Mouse (Mus musculus): ENCODE results near the gene Jam3. TPM values are rescaled to one million over a fixed set of nuclear protein-coding genes. Genes with fewer than 3 reads are reported as not detected.

Jam3 gene
- polyA plus RNA-seq, 1 experiment from 2014 or later: 78.3 TPM

DNA sequence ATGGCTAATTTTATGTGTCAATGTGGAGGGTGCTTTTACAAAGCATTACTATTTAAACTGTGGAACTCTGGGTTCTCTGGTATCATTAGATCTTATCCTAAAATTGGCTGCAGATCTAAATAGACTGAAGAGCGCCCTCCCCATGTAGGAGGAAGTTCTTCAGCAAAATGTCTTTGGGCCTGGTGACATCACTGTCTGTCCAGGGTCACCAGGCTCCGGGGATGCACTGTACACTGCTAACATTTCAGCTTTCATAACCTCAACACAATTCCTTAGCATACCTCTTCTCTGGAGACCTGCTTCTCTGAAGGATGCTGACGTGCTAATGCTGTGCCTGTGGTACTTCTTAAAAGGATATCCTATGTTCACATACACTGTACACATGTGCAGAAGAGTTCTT lies 43.5 kb downstream of the Jam3 start:
- ATAC-seq (ENCODE audit: low FRiP score, low TSS enrichment): no peak
- Histone ChIP-seq H3K4me1 (ENCODE audit: control insufficient read depth, insufficient read depth, low read length) (0 out of 2 replicates have a peak, but pooled peaks cover 2% of the 10 kb centered on the region), H3K27me3 (ENCODE audit: control insufficient read depth, insufficient read depth, low read length) (no peaks in the 10 kb centered on the region), H3K27ac (ENCODE audit: low read depth, low read length) (no peak overlapping the region), H3K4me2 (replicated peaks; ENCODE audit: low read depth, low read length) (no peak overlapping the region), H3K4me3 (ENCODE audit: low read length) (no peak overlapping the region), H3K9me3 (ENCODE audit: control insufficient read depth, low read length) (no peaks in the 10 kb centered on the region), H3K36me3 (ENCODE audit: control insufficient read depth, insufficient read depth, low read length) (no peaks in the 10 kb centered on the region), H3K9ac (ENCODE audit: low read depth, low read length) (no peak overlapping the region)
- WGBS: 83% methylated on average over 3 of the region's 3 CpGs

- WGBS: 68% methylated on average over 5 of the region's 5 CpGs
- Histone ChIP-seq H3K9me3 (ENCODE audit: control insufficient read depth, low read length) (no peaks in the 10 kb centered on the region), H3K9ac (ENCODE audit: low read depth, low read length) (no peak overlapping the region), H3K4me1 (ENCODE audit: control insufficient read depth, insufficient read depth, low read length) (0 out of 2 replicates have a peak, but pooled peaks cover 2% of the 10 kb centered on the region), H3K36me3 (ENCODE audit: control insufficient read depth, insufficient read depth, low read length) (no peaks in the 10 kb centered on the region; the same call in 1 of the 2 replicates), H3K27me3 (ENCODE audit: control insufficient read depth, insufficient read depth, low read length) (no peaks in the 10 kb centered on the region), H3K4me2 (replicated peaks; ENCODE audit: low read depth, low read length) (no peak overlapping the region), H3K27ac (ENCODE audit: low read depth, low read length) (no peak overlapping the region), H3K4me3 (ENCODE audit: low read length) (no peak overlapping the region)
- ATAC-seq (ENCODE audit: low FRiP score, low TSS enrichment): no peak
Observed at GRCm38 (mm10) chr9:27110681-27111080, 44.5 kb downstream of the Jam3 start.

- ATAC-seq (ENCODE audit: low FRiP score, low TSS enrichment): no peak
- H3K9ac ChIP-seq (ENCODE audit: low read depth, low read length): no peak overlapping the region
- no peak overlapping the region for H3K4me3 ChIP-seq (ENCODE audit: low read length)
- no peaks in the 10 kb centered on the region for H3K9me3 ChIP-seq (ENCODE audit: control insufficient read depth, low read length)
- peak overlapping the region; percentile 10; the same call in 1 of the 2 replicates for H3K27ac ChIP-seq (ENCODE audit: low read depth, low read length)
- no peaks in the 10 kb centered on the region for H3K27me3 ChIP-seq (ENCODE audit: control insufficient read depth, insufficient read depth, low read length)
- 0 out of 2 replicates have a peak, but pooled peaks cover 2% of the 10 kb centered on the region for H3K4me1 ChIP-seq (ENCODE audit: control insufficient read depth, insufficient read depth, low read length)
- WGBS: 74% methylated on average over 22 of the region's 22 CpGs
- H3K4me2 ChIP-seq (replicated peaks; ENCODE audit: low read depth, low read length): no peak overlapping the region
- peaks cover 2% of the 10 kb centered on the region; the same call in 1 of the 2 replicates for H3K36me3 ChIP-seq (ENCODE audit: control insufficient read depth, insufficient read depth, low read length)
Observed at GRCm38 (mm10) chr9:27109533-27110514, 45.4 kb downstream of the Jam3 start.

DNA sequence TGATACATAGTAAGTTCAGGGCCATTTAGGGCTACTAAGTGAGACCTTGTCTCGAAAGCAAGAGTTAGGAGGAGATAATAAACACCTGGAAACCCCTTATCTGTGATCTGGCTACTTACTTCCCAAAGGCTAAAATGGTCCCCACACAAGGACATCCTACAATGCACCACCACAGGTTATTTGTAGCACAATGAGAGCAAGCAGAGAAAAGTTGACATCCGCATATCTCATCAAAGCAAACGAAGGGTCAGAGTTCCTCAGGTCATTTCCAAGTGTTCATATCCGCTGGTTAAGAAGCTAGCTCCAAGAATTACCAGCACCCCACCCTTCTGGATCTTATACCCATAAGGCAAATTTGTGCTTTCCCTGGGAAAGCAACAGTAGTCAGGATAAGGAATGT lies 46.8 kb downstream of the Jam3 start:
- Histone ChIP-seq H3K4me3 (ENCODE audit: low read length) (no peak overlapping the region), H3K9me3 (ENCODE audit: control insufficient read depth, low read length) (no peaks in the 10 kb centered on the region), H3K4me1 (ENCODE audit: control insufficient read depth, insufficient read depth, low read length) (0 out of 2 replicates have a peak, but pooled peaks cover 2% of the 10 kb centered on the region), H3K36me3 (ENCODE audit: control insufficient read depth, insufficient read depth, low read length) (peaks cover 14% of the 10 kb centered on the region; the same call in 1 of the 2 replicates), H3K27me3 (ENCODE audit: control insufficient read depth, insufficient read depth, low read length) (no peaks in the 10 kb centered on the region), H3K27ac (ENCODE audit: low read depth, low read length) (no peak overlapping the region), H3K9ac (ENCODE audit: low read depth, low read length) (no peak overlapping the region), H3K4me2 (replicated peaks; ENCODE audit: low read depth, low read length) (no peak overlapping the region)
- WGBS: 78% methylated on average over 4 of the region's 4 CpGs
- no peak for ATAC-seq (ENCODE audit: low FRiP score, low TSS enrichment)

DNA sequence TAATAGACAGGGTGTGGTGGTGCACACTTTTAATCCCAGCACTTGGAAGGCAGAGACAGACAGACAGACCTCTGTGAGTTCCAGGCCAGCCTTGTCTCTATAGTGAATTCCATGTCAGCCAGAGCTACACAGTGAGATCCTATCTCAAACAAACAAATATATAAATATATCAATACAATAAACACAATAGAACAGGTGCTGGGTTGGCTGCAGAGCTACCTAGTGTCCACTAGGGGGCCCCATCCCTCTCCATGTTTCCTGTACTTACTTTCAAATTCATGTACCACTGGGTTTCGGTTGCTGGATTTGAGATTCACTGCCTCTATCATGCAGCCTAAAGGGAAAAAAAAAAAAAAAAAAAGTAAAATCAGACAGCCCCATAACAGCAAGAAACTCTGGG lies 49.1 kb downstream of the Jam3 start:
- 60% methylated on average over 1 of the region's 1 CpGs for WGBS
- H3K27ac ChIP-seq (ENCODE audit: low read depth, low read length): no peak overlapping the region
- no peak overlapping the region for H3K4me3 ChIP-seq (ENCODE audit: low read length)
- H3K27me3 ChIP-seq (ENCODE audit: control insufficient read depth, insufficient read depth, low read length): no peaks in the 10 kb centered on the region
- H3K36me3 ChIP-seq (ENCODE audit: control insufficient read depth, insufficient read depth, low read length): peaks cover 35% of the 10 kb centered on the region
- H3K4me1 ChIP-seq (ENCODE audit: control insufficient read depth, insufficient read depth, low read length): 0 out of 2 replicates have a peak, but pooled peaks cover 2% of the 10 kb centered on the region
- H3K4me2 ChIP-seq (replicated peaks; ENCODE audit: low read depth, low read length): no peak overlapping the region
- H3K9ac ChIP-seq (ENCODE audit: low read depth, low read length): no peak overlapping the region
- no peaks in the 10 kb centered on the region for H3K9me3 ChIP-seq (ENCODE audit: control insufficient read depth, low read length)
- no peak for ATAC-seq (ENCODE audit: low FRiP score, low TSS enrichment)

DNA sequence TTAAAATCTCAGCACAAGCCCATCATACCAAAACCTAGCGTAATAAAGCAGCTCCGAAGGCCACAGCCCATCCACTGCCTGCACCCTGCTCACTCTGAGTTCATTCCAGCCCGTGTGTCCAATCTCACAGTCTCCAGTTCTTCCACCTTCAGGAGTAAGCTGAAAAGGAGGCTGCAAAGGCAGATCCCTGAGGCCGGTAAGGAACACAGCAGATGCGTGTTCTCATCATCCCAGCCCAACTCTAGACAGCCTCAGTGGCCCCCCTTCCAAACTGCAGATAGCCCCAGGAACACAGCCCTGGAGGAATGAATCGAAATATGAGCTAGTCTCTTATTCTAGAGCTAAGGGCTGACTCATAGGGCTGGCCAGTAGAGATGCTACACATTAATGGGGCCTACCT lies 53.8 kb downstream of the Jam3 start:
- H3K4me3 ChIP-seq (ENCODE audit: low read length): no peak overlapping the region
- no peaks in the 10 kb centered on the region for H3K4me1 ChIP-seq (ENCODE audit: control insufficient read depth, insufficient read depth, low read length)
- no peak overlapping the region for H3K4me2 ChIP-seq (replicated peaks; ENCODE audit: low read depth, low read length)
- peaks cover 72% of the 10 kb centered on the region for H3K36me3 ChIP-seq (ENCODE audit: control insufficient read depth, insufficient read depth, low read length)
- H3K27ac ChIP-seq (ENCODE audit: low read depth, low read length): no peak overlapping the region
- H3K27me3 ChIP-seq (ENCODE audit: control insufficient read depth, insufficient read depth, low read length): no peaks in the 10 kb centered on the region
- 90% methylated on average over 6 of the region's 6 CpGs for WGBS
- H3K9ac ChIP-seq (ENCODE audit: low read depth, low read length): no peak overlapping the region
- no peak for ATAC-seq (ENCODE audit: low FRiP score, low TSS enrichment)
- H3K9me3 ChIP-seq (ENCODE audit: control insufficient read depth, low read length): no peaks in the 10 kb centered on the region

GRCm38 (mm10) chr9:27099474-27099873 lies 55.7 kb downstream of the Jam3 start:
- Histone ChIP-seq H3K27ac (ENCODE audit: low read depth, low read length) (no peak overlapping the region), H3K9me3 (ENCODE audit: control insufficient read depth, low read length) (no peaks in the 10 kb centered on the region), H3K4me3 (ENCODE audit: low read length) (no peak overlapping the region), H3K4me1 (ENCODE audit: control insufficient read depth, insufficient read depth, low read length) (no peaks in the 10 kb centered on the region), H3K9ac (ENCODE audit: low read depth, low read length) (no peak overlapping the region), H3K27me3 (ENCODE audit: control insufficient read depth, insufficient read depth, low read length) (no peaks in the 10 kb centered on the region), H3K36me3 (ENCODE audit: control insufficient read depth, insufficient read depth, low read length) (peaks cover 82% of the 10 kb centered on the region), H3K4me2 (replicated peaks; ENCODE audit: low read depth, low read length) (no peak overlapping the region)
- no peak for ATAC-seq (ENCODE audit: low FRiP score, low TSS enrichment)
- 84% methylated on average over 4 of the region's 4 CpGs for WGBS

- H3K9me3 ChIP-seq (ENCODE audit: control insufficient read depth, low read length): no peaks in the 10 kb centered on the region
- H3K9ac ChIP-seq (ENCODE audit: low read depth, low read length): no peak overlapping the region
- peaks cover 81% of the 10 kb centered on the region for H3K36me3 ChIP-seq (ENCODE audit: control insufficient read depth, insufficient read depth, low read length)
- no peak overlapping the region for H3K27ac ChIP-seq (ENCODE audit: low read depth, low read length)
- H3K4me1 ChIP-seq (ENCODE audit: control insufficient read depth, insufficient read depth, low read length): no peaks in the 10 kb centered on the region
- no peak overlapping the region for H3K4me3 ChIP-seq (ENCODE audit: low read length)
- ATAC-seq (ENCODE audit: low FRiP score, low TSS enrichment): peak; percentile 21; the same call in 1 of the 2 replicates
- no peaks in the 10 kb centered on the region for H3K27me3 ChIP-seq (ENCODE audit: control insufficient read depth, insufficient read depth, low read length)
- WGBS: 69% methylated on average over 8 of the region's 8 CpGs
- H3K4me2 ChIP-seq (replicated peaks; ENCODE audit: low read depth, low read length): no peak overlapping the region
Observed at GRCm38 (mm10) chr9:27098557-27098956, 56.7 kb downstream of the Jam3 start.

GRCm38 (mm10) chr9:27098092-27098491 lies 57.1 kb downstream of the Jam3 start:
- peak; percentile 53; the same call in 1 of the 2 replicates for ATAC-seq (ENCODE audit: low FRiP score, low TSS enrichment)
- Histone ChIP-seq H3K36me3 (ENCODE audit: control insufficient read depth, insufficient read depth, low read length) (peaks cover 80% of the 10 kb centered on the region), H3K4me3 (ENCODE audit: low read length) (no peak overlapping the region), H3K27ac (ENCODE audit: low read depth, low read length) (no peak overlapping the region), H3K4me2 (replicated peaks; ENCODE audit: low read depth, low read length) (no peak overlapping the region), H3K9me3 (ENCODE audit: control insufficient read depth, low read length) (no peaks in the 10 kb centered on the region), H3K27me3 (ENCODE audit: control insufficient read depth, insufficient read depth, low read length) (no peaks in the 10 kb centered on the region), H3K9ac (ENCODE audit: low read depth, low read length) (no peak overlapping the region), H3K4me1 (ENCODE audit: control insufficient read depth, insufficient read depth, low read length) (no peaks in the 10 kb centered on the region)
- 27% methylated on average over 4 of the region's 4 CpGs for WGBS
